Mouse (Mus musculus) MEL (cell line): ENCODE results near the gene Fam178b.

Experiments
- CHD1 ChIP-seq: IDR thresholded peaks from 2 replicates; pipeline ENCODE4 v1.6.1; 2012; ENCODE audit warnings: low read depth, mild to moderate bottlenecking, inconsistent platforms, low read length, improper control_type of control experiment
- CTCF ChIP-seq, 3 experiments: IDR thresholded peaks in 2 of 3; conservative IDR thresholded peaks in 1 of 3; 2 replicates each; pipeline ENCODE4 v1.5.1; 2011 to 2012; ENCODE audit warnings: low read length in 3 of 3, low read depth in 2 of 3, mild to moderate bottlenecking in 2 of 3, improper control_type of control experiment in 1 of 3, inconsistent platforms in 1 of 3, mixed read lengths in 1 of 3, moderate library complexity in 1 of 3; ENCODE audit not compliant: control insufficient read depth in 1 of 3, insufficient read depth in 1 of 3, poor library complexity in 1 of 3, severe bottlenecking in 1 of 3
- POLR2A ChIP-seq, 2 experiments: IDR thresholded peaks; 2 replicates each; pipeline ENCODE4 v1.6.1; 2011 to 2012; ENCODE audit warnings: low read length in 2 of 2, mild to moderate bottlenecking in 2 of 2, control low read depth in 1 of 2, improper control_type of control experiment in 1 of 2, low read depth in 1 of 2, moderate library complexity in 1 of 2; ENCODE audit not compliant: control insufficient read depth in 1 of 2, insufficient read depth in 1 of 2, poor library complexity in 1 of 2
- ZC3H11A ChIP-seq: IDR thresholded peaks from 2 replicates; pipeline ENCODE4 v1.6.1; 2012; ENCODE audit warnings: low read depth, mild to moderate bottlenecking, inconsistent platforms, low read length, improper control_type of control experiment
- ZNF384 ChIP-seq: IDR thresholded peaks from 2 replicates; pipeline ENCODE4 v1.6.1; 2012; ENCODE audit warnings: low read depth, mild to moderate bottlenecking, inconsistent platforms, low read length, improper control_type of control experiment

GRCm38 (mm10) chr1:36528351-36528750, 154.6 kb downstream of the Fam178b start:
- no peak for TF ChIP-seq ZNF384
- no peak for TF ChIP-seq CTCF (IDR thresholded peaks at IDR 0.05 in 2 of 3, conservative IDR thresholded peaks at IDR 0.05 in 1 of 3; ENCODE audit: control insufficient read depth in 1 of 3, insufficient read depth in 1 of 3, low read depth in 2 of 3, low read length in 3 of 3, poor library complexity in 1 of 3, severe bottlenecking in 1 of 3)
- no peak for TF ChIP-seq CHD1
- TF ChIP-seq ZC3H11A, result no peak
- TF ChIP-seq POLR2A (IDR thresholded peaks at IDR 0.05; ENCODE audit: control insufficient read depth in 1 of 2, insufficient read depth in 1 of 2, low read depth in 1 of 2, low read length in 2 of 2, poor library complexity in 1 of 2), result no peak
